Mouse (Mus musculus): ENCODE data around the gene Chfr.

- no peak for TF ChIP-seq CTCF (IDR thresholded peaks at IDR 0.05; ENCODE audit: low read depth, low read length)
- TF ChIP-seq POLR2A (IDR thresholded peaks at IDR 0.05; ENCODE audit: extremely low read depth, insufficient read depth, low read length), result no peak
Measured at GRCm38 (mm10) chr5:110137816-110138215, 2.2 kb downstream of the Chfr start.
